Mouse (Mus musculus): ENCODE measurements around the gene Tcf15. TPM values are rescaled to one million over a fixed set of nuclear protein-coding genes. Genes with fewer than 3 reads are reported as not detected.

The Tcf15 gene
- polyA plus RNA-seq, 1 experiment from 2014 or later: 29.8 TPM

- Histone ChIP-seq H3K27ac (no peak overlapping the region), H3K9me3 (replicated peaks) (no peaks in the 10 kb centered on the region), H3K4me1 (peaks cover 32% of the 10 kb centered on the region), H3K36me3 (no peaks in the 10 kb centered on the region), H3K4me3 (no peak overlapping the region), H3K27me3 (ENCODE audit: low read depth, poor library complexity, severe bottlenecking) (peaks cover 25% of the 10 kb centered on the region)
- 92% methylated on average over 5 of the region's 5 CpGs for WGBS
- DNase-seq (ENCODE audit: low spot score): no peak
Observed at GRCm38 (mm10) chr2:152109386-152109785, 34.0 kb upstream of the Tcf15 start.

GRCm38 (mm10) chr2:152111311-152111710, 32.0 kb upstream of the Tcf15 start:
- H3K4me1 ChIP-seq: peaks cover 36% of the 10 kb centered on the region
- H3K9me3 ChIP-seq (replicated peaks): no peaks in the 10 kb centered on the region
- no peak overlapping the region for H3K4me3 ChIP-seq
- 84% methylated on average over 2 of the region's 2 CpGs for WGBS
- no peak for DNase-seq (ENCODE audit: low spot score)
- H3K27ac ChIP-seq: no peak overlapping the region
- H3K36me3 ChIP-seq: no peaks in the 10 kb centered on the region
- H3K27me3 ChIP-seq (ENCODE audit: low read depth, poor library complexity, severe bottlenecking): peaks cover 43% of the 10 kb centered on the region

GRCm38 (mm10) chr2:152111920-152112319, 31.4 kb upstream of the Tcf15 start:
- Histone ChIP-seq H3K9me3 (replicated peaks) (no peaks in the 10 kb centered on the region), H3K4me3 (no peak overlapping the region), H3K27ac (no peak overlapping the region), H3K27me3 (ENCODE audit: low read depth, poor library complexity, severe bottlenecking) (peaks cover 44% of the 10 kb centered on the region), H3K36me3 (no peaks in the 10 kb centered on the region), H3K4me1 (peaks cover 36% of the 10 kb centered on the region)
- WGBS: 8% methylated on average over 7 of the region's 7 CpGs
- DNase-seq (ENCODE audit: low spot score): peak; percentile 96

- Histone ChIP-seq H3K4me1 (peaks cover 36% of the 10 kb centered on the region), H3K27me3 (ENCODE audit: low read depth, poor library complexity, severe bottlenecking) (peaks cover 47% of the 10 kb centered on the region), H3K4me3 (no peak overlapping the region), H3K27ac (no peak overlapping the region), H3K9me3 (replicated peaks) (no peaks in the 10 kb centered on the region), H3K36me3 (no peaks in the 10 kb centered on the region)
- no peak for DNase-seq (ENCODE audit: low spot score)
- WGBS: 92% methylated on average over 5 of the region's 5 CpGs
Observed at GRCm38 (mm10) chr2:152112490-152112889, 30.9 kb upstream of the Tcf15 start.

- H3K27ac ChIP-seq: no peak overlapping the region
- H3K4me3 ChIP-seq: no peak overlapping the region
- peaks cover 47% of the 10 kb centered on the region for H3K27me3 ChIP-seq (ENCODE audit: low read depth, poor library complexity, severe bottlenecking)
- WGBS: 75% methylated on average over 10 of the region's 10 CpGs
- no peaks in the 10 kb centered on the region for H3K9me3 ChIP-seq (replicated peaks)
- DNase-seq (ENCODE audit: low spot score): no peak
- peaks cover 36% of the 10 kb centered on the region for H3K4me1 ChIP-seq
- H3K36me3 ChIP-seq: no peaks in the 10 kb centered on the region
Observed at GRCm38 (mm10) chr2:152112970-152113369, 30.4 kb upstream of the Tcf15 start.

GRCm38 (mm10) chr2:152114057-152114975, 29.0 kb upstream of the Tcf15 start:
- Histone ChIP-seq H3K9me3 (replicated peaks) (no peaks in the 10 kb centered on the region), H3K27me3 (ENCODE audit: low read depth, poor library complexity, severe bottlenecking) (peaks cover 47% of the 10 kb centered on the region), H3K27ac (peak overlapping the region; percentile 78), H3K36me3 (no peaks in the 10 kb centered on the region), H3K4me3 (peak overlapping the region; percentile 43), H3K4me1 (peaks cover 45% of the 10 kb centered on the region)
- 14% methylated on average over 36 of the region's 36 CpGs for WGBS
- peak; percentile 81 for DNase-seq (ENCODE audit: low spot score)

- Histone ChIP-seq H3K9me3 (replicated peaks) (no peaks in the 10 kb centered on the region), H3K36me3 (no peaks in the 10 kb centered on the region), H3K4me3 (no peak overlapping the region), H3K27ac (no peak overlapping the region), H3K4me1 (peaks cover 66% of the 10 kb centered on the region), H3K27me3 (ENCODE audit: low read depth, poor library complexity, severe bottlenecking) (peaks cover 37% of the 10 kb centered on the region)
- WGBS: 89% methylated on average over 7 of the region's 7 CpGs
- no peak for DNase-seq (ENCODE audit: low spot score)
Observed at GRCm38 (mm10) chr2:152117694-152118093, 25.7 kb upstream of the Tcf15 start.

- Histone ChIP-seq H3K4me1 (peaks cover 53% of the 10 kb centered on the region), H3K9me3 (replicated peaks) (no peaks in the 10 kb centered on the region), H3K4me3 (no peak overlapping the region), H3K27me3 (ENCODE audit: low read depth, poor library complexity, severe bottlenecking) (peaks cover 25% of the 10 kb centered on the region), H3K27ac (peak overlapping the region; percentile 72), H3K36me3 (no peaks in the 10 kb centered on the region)
- WGBS: 36% methylated on average over 6 of the region's 6 CpGs
- DNase-seq (ENCODE audit: low spot score): no peak
Observed at GRCm38 (mm10) chr2:152119228-152119865, 24.0 kb upstream of the Tcf15 start.

GRCm38 (mm10) chr2:152122896-152123295, 20.5 kb upstream of the Tcf15 start:
- no peak overlapping the region for H3K4me3 ChIP-seq
- no peak overlapping the region for H3K27ac ChIP-seq
- no peaks in the 10 kb centered on the region for H3K36me3 ChIP-seq
- H3K9me3 ChIP-seq (replicated peaks): no peaks in the 10 kb centered on the region
- no peak for DNase-seq (ENCODE audit: low spot score)
- WGBS: 72% methylated on average over 9 of the region's 9 CpGs
- 0 out of 2 replicates have a peak, but pooled peaks cover 3% of the 10 kb centered on the region for H3K27me3 ChIP-seq (ENCODE audit: low read depth, poor library complexity, severe bottlenecking)
- H3K4me1 ChIP-seq: peaks cover 38% of the 10 kb centered on the region

- Histone ChIP-seq H3K4me3 (no peak overlapping the region), H3K27me3 (ENCODE audit: low read depth, poor library complexity, severe bottlenecking) (0 out of 2 replicates have a peak, but pooled peaks cover 3% of the 10 kb centered on the region), H3K27ac (no peak overlapping the region), H3K4me1 (peaks cover 32% of the 10 kb centered on the region), H3K36me3 (no peaks in the 10 kb centered on the region), H3K9me3 (replicated peaks) (no peaks in the 10 kb centered on the region)
- WGBS: 67% methylated on average over 2 of the region's 2 CpGs
- no peak for DNase-seq (ENCODE audit: low spot score)
Observed at GRCm38 (mm10) chr2:152128597-152128996, 14.8 kb upstream of the Tcf15 start.

- DNase-seq (ENCODE audit: low spot score): no peak
- Histone ChIP-seq H3K4me1 (peaks cover 32% of the 10 kb centered on the region), H3K9me3 (replicated peaks) (no peaks in the 10 kb centered on the region), H3K36me3 (no peaks in the 10 kb centered on the region), H3K27me3 (ENCODE audit: low read depth, poor library complexity, severe bottlenecking) (no peaks in the 10 kb centered on the region), H3K27ac (no peak overlapping the region), H3K4me3 (no peak overlapping the region)
- WGBS: 86% methylated on average over 3 of the region's 3 CpGs
Observed at GRCm38 (mm10) chr2:152129778-152130177, 13.6 kb upstream of the Tcf15 start.

- Histone ChIP-seq H3K4me1 (peaks cover 32% of the 10 kb centered on the region), H3K9me3 (replicated peaks) (no peaks in the 10 kb centered on the region), H3K36me3 (no peaks in the 10 kb centered on the region), H3K4me3 (no peak overlapping the region), H3K27ac (peak overlapping the region; percentile 66), H3K27me3 (ENCODE audit: low read depth, poor library complexity, severe bottlenecking) (no peaks in the 10 kb centered on the region)
- no peak for DNase-seq (ENCODE audit: low spot score)
- 55% methylated on average over 9 of the region's 9 CpGs for WGBS
Observed at GRCm38 (mm10) chr2:152132016-152132415, 11.3 kb upstream of the Tcf15 start.

- WGBS: 75% methylated on average over 8 of the region's 8 CpGs
Observed at GRCm38 (mm10) chr2:152132691-152133090, 10.7 kb upstream of the Tcf15 start.

More at GRCm38 (mm10) chr2:152132691-152133090, 10.7 kb upstream of the Tcf15 start:
- no peak for DNase-seq (ENCODE audit: low spot score)
- Histone ChIP-seq H3K9me3 (replicated peaks) (no peaks in the 10 kb centered on the region), H3K36me3 (no peaks in the 10 kb centered on the region), H3K4me1 (peaks cover 30% of the 10 kb centered on the region), H3K4me3 (no peak overlapping the region), H3K27me3 (ENCODE audit: low read depth, poor library complexity, severe bottlenecking) (no peaks in the 10 kb centered on the region), H3K27ac (0 out of 2 replicates have a peak overlapping the region, but pooled peaks have one; percentile 66)
